Mouse (Mus musculus) gastrocnemius, adult 2 months (tissue): ENCODE measurements around the gene Arf3. TPM values are rescaled to one million over a fixed set of nuclear protein-coding genes. Genes with fewer than 3 reads are reported as not detected.

ENCODE experiments used
- DNase-seq: peaks from one replicate; pipeline ENCODE4 v3.0.0; 2022
- H3K27ac ChIP-seq: fragments of 200-600 bp; 2 replicates; pipeline ENCODE4 v1.8.1; 2022; ENCODE audit warnings: mild to moderate bottlenecking
- H3K4me3 ChIP-seq: fragments of 200-600 bp; 2 replicates; pipeline ENCODE4 v1.8.1; 2022; ENCODE audit warnings: mild to moderate bottlenecking, moderate library complexity
- CTCF ChIP-seq: fragments of 200-600 bp; IDR thresholded peaks from 2 replicates; pipeline ENCODE4 v1.8.1; 2022; ENCODE audit warnings: antibody characterized with exemption, mild to moderate bottlenecking, moderate library complexity
- intact Hi-C: fragments of 180-260 bp; cut with DNase I; formaldehyde crosslinking; loops from one replicate; pipeline ENCODE4 v1.15.1; 2025
- total RNA-seq, 2 experiments: library from RNA; stranded (reverse); gene quantifications; 2 replicates each; pipeline ENCODE4 v1.2.3; 2021

Gene Arf3
- total RNA-seq, 2 experiments from 2014 or later = 8.1 to 9.4 TPM

DNA sequence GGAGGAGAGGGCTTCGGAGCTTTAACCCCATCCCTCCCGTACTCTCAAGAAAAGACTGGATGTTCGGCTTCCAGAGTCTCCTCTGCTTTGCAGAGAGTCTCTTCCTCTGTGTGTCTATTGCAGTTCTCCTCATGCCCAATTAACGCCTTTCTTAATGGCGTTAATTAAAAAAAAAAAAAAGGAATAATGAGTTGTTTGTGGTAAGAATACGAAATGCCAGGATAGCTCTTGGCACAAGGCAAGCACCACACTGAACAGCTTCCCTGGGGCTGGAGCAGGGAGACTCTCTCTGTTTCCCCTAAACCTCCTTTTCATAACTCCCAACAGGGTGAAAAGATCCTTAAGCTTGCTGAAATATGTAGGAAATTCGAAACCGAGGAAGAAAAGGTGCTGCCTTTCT lies 40.8 kb downstream of the Arf3 start:
- H3K4me3 ChIP-seq = no peak overlapping the region
- DNase-seq = no peak
- intact Hi-C loops = no loop called here
- H3K27ac ChIP-seq = no peak overlapping the region
- no peak for TF ChIP-seq CTCF

DNA sequence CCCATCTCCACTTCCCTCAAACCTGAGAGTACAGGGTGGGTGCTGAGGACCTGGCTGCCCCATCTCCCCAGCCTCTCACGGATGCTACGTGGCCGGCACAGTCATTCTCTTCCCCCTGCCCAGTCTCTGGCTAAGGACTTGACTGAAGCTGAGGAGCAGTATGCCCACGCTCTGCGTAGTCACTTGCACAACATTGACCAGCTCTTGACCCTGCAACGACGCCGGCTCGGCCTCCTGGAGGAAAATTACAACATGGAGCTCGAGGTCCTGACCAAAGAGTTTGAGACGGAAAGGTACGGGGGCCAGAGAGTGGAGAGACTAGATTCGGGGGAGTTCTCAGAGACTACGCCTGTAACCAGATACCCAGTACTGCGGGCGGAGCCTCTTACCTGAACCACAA lies 45.7 kb downstream of the Arf3 start:
- no peak for TF ChIP-seq CTCF
- H3K4me3 ChIP-seq = no peak overlapping the region
- no peak for DNase-seq
- H3K27ac ChIP-seq = no peak overlapping the region
- intact Hi-C loops = no loop called here

DNA sequence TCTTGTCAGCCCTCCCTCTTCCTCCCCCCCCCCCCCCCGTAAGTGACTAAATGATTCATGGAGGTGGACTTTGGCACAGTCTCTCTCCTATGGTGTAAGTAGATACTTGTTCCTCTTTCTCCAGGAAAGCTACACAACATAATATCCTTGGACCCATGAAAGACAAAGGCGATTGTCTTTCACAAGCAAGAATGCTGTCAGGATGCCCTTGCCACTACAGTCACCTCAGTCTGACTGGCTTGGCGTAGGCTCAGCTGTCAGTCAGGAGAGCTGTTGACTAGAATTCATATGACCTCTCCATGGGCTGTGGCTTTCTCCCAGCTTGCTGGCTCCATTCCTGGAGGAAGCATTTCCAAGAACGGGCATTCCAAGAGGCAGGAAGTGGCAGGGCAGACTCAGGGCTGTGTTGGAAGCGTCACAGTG lies 48.8 kb downstream of the Arf3 start:
- intact Hi-C loops = no loop called here

DNA sequence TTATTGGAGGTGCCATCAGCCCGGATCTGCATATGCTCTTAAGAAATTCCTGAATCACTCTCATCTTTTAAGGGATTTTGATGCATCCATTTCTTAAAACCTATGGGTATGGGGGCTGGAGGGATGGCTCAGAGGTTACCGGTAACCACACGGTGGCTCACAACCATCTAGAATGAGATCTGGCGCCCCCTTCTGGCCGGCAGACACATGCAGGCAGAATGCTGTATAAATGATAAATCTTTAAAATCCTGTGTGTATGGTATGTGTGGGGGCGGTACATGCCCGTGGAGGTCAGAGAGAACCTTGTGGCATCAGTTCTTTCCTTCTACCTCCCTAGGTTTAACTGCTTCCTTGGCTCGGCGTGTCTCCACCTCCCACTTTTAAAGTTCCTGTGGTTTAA lies 52.6 kb downstream of the Arf3 start:
- no peak overlapping the region for H3K27ac ChIP-seq
- peak; percentile 84 for TF ChIP-seq CTCF
- DNase-seq = peak; percentile 72
- intact Hi-C loops = no loop called here
- H3K4me3 ChIP-seq = no peak overlapping the region

More for the DNA sequence above, 48.8 kb downstream of the Arf3 start:
- no peak for TF ChIP-seq CTCF
- DNase-seq = no peak
- Histone ChIP-seq H3K4me3 (no peak overlapping the region), H3K27ac (no peak overlapping the region)

DNA sequence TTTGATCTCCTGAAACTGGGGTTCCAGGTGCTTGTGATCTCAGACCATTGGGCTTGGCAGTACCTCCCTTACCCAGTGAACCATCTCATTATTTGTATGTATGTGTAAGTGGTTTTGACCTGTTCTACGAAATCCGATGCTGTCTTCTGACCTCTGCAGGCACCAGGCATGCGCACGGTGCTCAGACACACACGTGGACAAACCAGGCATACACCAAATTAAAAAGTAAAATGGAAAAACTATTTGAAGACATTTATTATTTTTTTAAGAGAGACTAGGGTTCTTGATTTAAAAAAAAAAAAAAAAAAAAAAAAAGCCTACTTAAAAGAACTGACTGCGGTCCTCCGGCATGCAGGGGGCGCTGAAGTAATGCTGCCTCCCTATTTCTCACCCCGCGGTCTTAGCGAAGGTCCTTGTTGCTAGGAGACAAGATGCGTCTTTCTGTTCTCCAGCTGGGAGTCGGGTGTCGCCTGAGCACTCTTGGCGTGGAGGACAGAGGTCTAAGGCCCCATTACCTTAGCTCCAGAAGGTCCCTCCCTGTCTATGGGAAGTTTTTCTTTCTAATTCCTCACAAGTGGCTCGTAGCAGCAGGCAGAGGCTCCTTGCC lies 55.1 kb downstream of the Arf3 start, which contains the start of gene Ccdc65:
Ccdc65 (plus strand) TSS at position 442 of the 607 bp plus-strand sequence.
- Histone ChIP-seq H3K27ac (0 out of 2 replicates have a peak within 1 kb of the TSS, but pooled peaks have one; percentile 16), H3K4me3 (peak within 1 kb of the TSS; percentile 71)
- peak; percentile 89 for DNase-seq
- intact Hi-C loops = loop anchor here (5.0 kb wide), 1 partner anchor 94 kb away; no protein-coding TSS in a partner anchor
- TF ChIP-seq CTCF = peak; percentile 78

DNA sequence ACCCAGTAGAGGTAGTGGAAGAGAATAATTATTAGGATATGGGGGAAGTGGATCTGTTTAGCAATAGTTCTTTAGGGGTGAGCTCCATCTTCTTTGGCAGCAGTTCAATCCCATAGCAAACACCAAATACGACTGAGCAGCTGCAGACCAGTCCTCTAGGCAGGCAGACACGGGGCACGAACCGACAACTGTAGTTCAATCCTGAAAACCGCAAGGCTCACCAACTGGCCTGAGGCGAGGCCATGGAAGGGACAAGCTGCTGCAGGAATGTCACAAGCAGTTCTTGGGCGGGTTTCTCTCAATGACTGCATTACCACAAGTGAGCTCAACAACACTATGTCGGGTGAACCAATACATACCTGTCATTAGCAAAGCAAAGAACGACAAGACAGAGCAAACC lies 58.7 kb downstream of the Arf3 start:
- intact Hi-C loops = no loop called here
- DNase-seq = no peak
- TF ChIP-seq CTCF = no peak

DNA sequence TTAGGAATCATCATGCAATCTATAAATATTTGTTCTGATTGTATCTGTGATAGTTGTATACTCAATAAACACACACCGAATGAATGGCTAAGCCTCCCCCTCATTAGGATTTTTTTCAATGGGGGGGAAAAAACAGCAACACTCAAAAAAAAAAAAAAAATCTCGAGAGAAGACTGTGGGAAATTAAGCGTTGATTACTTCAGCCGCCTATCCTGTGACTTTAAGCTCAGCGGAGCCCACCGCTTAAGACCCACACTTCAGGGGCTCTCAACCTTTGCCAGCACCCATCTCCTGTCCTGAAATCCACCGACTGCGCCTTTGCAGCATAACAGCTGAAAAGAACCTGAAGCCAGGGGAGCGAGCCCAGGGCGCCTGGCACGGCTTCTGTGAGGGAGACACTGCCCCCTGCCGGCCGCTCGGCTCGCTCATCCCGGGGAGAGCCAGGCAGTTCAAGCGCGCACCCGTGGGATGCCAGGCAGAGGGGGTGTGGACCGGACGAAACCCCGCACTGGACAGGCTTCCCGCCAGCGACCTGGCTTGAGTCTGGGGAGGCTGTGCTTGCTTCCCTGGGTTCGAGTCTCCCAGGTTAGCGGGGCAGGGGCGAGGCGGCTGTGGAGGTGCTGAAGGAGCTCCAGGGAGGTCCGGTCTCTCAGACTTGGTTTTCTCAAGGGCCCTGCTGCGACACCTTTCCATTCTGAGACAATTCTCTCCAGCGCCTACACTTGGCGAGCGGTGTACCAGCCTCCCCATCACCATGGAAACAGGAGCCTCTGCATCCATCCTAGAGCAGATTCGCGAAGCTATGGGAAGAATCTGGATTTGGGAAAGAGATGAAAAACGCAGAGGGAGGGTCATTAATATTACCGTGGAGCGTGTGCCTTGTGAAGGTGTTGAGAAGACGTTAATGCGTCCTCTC lies 63.6 kb downstream of the Arf3 start:
- TF ChIP-seq CTCF = peak; percentile 96; the same call in 1 of the 2 replicates
- H3K4me3 ChIP-seq = peak overlapping the region; percentile 33
- no peak overlapping the region for H3K27ac ChIP-seq
- peak; percentile 91 for DNase-seq
- intact Hi-C loops = loop anchor here (1.0 to 5.0 kb wide), 2 partner anchors 35 to 117 kb away; no protein-coding TSS in a partner anchor

More for the DNA sequence above, 58.7 kb downstream of the Arf3 start:
- Histone ChIP-seq H3K27ac (no peak overlapping the region), H3K4me3 (no peak overlapping the region)

DNA sequence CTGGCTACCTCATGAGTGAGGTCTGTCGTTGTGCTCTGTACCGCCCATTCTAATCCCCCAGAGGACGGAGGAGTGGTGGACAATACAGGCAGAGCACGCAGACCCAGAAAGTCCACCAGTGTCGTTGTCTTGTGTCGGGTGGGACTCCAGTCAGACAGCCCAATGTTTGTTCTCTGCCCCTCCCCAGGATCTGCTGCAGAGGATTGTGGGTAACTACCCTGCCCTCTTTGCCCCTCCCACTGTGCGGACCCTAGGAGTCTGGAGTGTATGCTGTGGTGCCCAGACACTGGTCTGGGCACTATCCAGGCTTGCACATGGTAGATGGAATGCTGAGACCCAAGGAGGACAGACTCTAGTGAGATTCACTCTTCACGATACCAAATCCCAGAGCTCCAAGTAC lies 66.8 kb downstream of the Arf3 start:
- DNase-seq = no peak
- TF ChIP-seq CTCF = no peak
- peak overlapping the region; percentile 55 for H3K4me3 ChIP-seq
- peak overlapping the region; percentile 31 for H3K27ac ChIP-seq
- intact Hi-C loops = loop anchor here (5.0 kb wide), 1 partner anchor 114 kb away; no protein-coding TSS in a partner anchor

DNA sequence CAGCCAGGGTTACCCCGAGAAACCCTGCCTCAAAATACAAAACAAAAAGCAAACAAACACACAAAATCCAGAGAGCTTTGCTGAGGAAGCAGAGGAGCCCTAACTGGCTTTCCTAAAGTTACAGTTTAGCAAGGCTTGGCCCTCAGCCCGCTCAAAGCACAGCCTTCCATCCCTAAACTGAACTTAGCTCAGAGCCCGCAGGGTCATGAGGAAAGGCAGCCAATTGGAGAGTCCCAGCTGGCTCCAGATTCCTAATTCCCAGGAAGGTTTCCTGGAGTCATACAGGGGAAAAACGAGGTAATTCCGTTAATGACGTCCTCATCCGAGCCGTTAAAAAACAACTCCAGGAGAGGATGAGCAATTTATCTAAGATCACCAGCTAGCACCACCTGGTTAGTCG lies 67.3 kb downstream of the Arf3 start:
- intact Hi-C loops = loop anchor here (5.0 kb wide), 1 partner anchor 113 kb away; no protein-coding TSS in a partner anchor
- Histone ChIP-seq H3K4me3 (peak overlapping the region; percentile 55), H3K27ac (peak overlapping the region; percentile 31)
- peak; percentile 68 for DNase-seq
- TF ChIP-seq CTCF = no peak

DNA sequence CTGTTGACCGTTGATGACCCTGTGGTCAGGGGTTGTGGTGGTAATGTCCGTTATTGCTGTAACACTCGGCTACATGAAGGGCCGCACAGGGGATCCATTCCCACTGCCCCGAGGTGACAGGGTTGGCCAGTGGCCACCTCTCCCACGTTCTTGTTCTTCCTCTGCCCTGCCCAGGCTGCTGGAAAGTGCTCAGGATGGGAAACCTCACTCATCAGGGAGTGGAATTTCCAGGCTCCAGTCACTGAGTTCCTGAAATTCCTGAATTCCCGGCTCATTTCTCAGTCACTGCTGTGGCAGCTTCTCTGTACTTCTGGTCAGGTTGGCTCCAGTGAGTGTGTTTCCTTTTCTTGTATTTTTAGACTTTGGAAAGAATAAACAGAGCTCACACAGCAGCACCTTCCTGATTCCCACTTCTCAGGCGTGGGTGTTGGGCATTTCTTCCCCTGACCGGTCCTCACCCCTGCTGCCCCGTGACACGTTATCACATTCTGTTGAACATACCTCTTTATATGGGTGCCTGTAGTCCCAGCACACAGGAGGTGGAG lies 70.8 kb downstream of the Arf3 start:
- intact Hi-C loops = no loop called here
- Histone ChIP-seq H3K27ac (peak overlapping the region; percentile 66), H3K4me3 (no peak overlapping the region)
- DNase-seq = peak; percentile 43
- no peak for TF ChIP-seq CTCF

DNA sequence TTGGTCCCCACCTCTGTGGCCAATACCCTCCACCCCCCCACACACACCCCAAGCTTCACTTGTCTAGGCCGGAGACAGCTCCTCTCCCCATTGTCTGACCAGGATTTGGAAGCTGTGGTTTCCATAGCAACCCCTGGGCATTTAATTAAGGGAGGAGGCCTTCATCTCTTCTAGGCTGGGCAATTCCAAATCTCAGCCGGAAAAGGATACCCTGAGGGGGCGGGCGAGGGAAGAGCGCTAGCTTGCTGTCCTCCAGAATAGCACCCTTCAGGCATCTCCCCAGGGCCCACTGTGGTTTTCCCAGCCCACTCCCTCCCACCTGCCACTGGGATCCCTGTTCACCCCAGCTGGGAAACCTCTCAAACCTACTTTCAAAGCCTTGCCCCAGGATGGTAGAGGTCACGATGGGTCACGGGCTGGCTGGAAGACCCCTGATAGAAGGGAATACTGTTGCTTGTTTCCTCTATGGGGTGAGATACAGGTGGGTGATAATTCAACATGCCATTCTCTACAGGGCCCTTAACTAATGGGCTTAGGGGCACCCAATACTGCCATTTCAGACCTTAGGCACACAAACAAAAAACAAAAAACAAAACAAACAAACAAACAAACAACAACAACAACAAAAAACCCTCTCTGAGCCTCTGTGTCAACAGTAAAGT lies 71.4 kb downstream of the Arf3 start:
- H3K4me3 ChIP-seq = no peak overlapping the region
- intact Hi-C loops = no loop called here
- no peak for TF ChIP-seq CTCF
- H3K27ac ChIP-seq = peak overlapping the region; percentile 66
- DNase-seq = no peak

DNA sequence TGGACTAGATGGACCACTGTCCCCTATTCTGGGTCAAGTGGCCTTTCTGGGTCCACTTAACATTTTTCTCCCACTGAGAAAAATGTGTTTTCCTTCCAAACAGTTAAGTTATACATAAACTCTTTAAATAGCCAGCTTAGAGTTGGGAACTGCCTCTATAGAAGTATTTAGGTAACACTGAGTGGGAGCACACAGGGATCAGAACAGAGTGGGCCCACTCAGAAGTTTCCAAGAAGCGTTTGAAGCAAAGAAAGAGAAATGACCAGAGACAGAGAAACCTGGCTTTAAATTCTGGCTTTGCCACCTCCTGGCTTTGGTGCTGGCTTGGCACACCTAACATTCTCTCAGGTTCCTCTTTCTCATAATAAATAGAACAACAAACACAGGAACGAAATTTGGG lies 73.3 kb downstream of the Arf3 start:
- Histone ChIP-seq H3K27ac (no peak overlapping the region), H3K4me3 (no peak overlapping the region)
- intact Hi-C loops = no loop called here
- no peak for DNase-seq
- TF ChIP-seq CTCF = no peak

Other genes starting within 250 kb of the Arf3 start
- gene Kansl2, start 228.9 kb downstream of the Arf3 start, total RNA-seq = 10 to 100 TPM; 64.7 to 66.3 TPM
- 10 to 100 TPM; 20.4 to 20.5 TPM for gene Ccnt1, start 192.3 kb downstream of the Arf3 start, total RNA-seq
- gene 4930415O20Rik, start 192.2 kb downstream of the Arf3 start, total RNA-seq = 1 to 10 TPM in 1 of 2 experiments, not detected in 1; 1.2 TPM
- 10 to 100 TPM; 22.8 to 23.1 TPM for gene Adcy6, start 153.1 kb downstream of the Arf3 start, total RNA-seq
- 1 to 10 TPM; 1.8 to 2.2 TPM for gene Cacnb3, start 132.4 kb downstream of the Arf3 start, total RNA-seq
- gene Ddx23, start 100.3 kb downstream of the Arf3 start, total RNA-seq = 10 to 100 TPM; 66.3 to 67.4 TPM
- 1 to 10 TPM; 1.2 to 1.5 TPM for gene Rnd1, start 85.8 kb downstream of the Arf3 start, total RNA-seq
- gene Ccdc65, start 55.0 kb downstream of the Arf3 start, total RNA-seq = not detected
- gene Fkbp11, start 35.0 kb downstream of the Arf3 start, total RNA-seq = 1 to 10 TPM; 1.0 to 1.3 TPM
- gene Wnt10b, start 14.9 kb upstream of the Arf3 start, total RNA-seq = 1 to 10 TPM in 1 of 2 experiments, under 1 TPM in 1; 0.97 to 1.4 TPM
- under 1 TPM in 1 of 2 experiments, not detected in 1; 0.08 TPM for gene Wnt1, start 26.6 kb upstream of the Arf3 start, total RNA-seq
- gene Ddn, start 46.3 kb upstream of the Arf3 start, total RNA-seq = under 1 TPM; 0.33 to 0.78 TPM
- gene Prkag1, start 68.3 kb upstream of the Arf3 start, total RNA-seq = 10 to 100 TPM; 49.0 to 59.5 TPM
- gene Kmt2d, start 108.0 kb upstream of the Arf3 start, total RNA-seq = 10 to 100 TPM; 53.6 to 56.3 TPM
- 1 to 10 TPM in 1 of 2 experiments, under 1 TPM in 1; 0.92 to 2.2 TPM for gene Rhebl1, start 131.3 kb upstream of the Arf3 start, total RNA-seq
- under 1 TPM; 0.81 to 0.82 TPM for gene Dhh, start 135.3 kb upstream of the Arf3 start, total RNA-seq
- 1 to 10 TPM; 5.2 to 6.9 TPM for gene Lmbr1l, start 155.0 kb upstream of the Arf3 start, total RNA-seq
- gene Tuba1b, start 171.4 kb upstream of the Arf3 start, total RNA-seq = 10 to 100 TPM; 15.8 to 33.9 TPM
- gene Gm49450, start 190.3 kb upstream of the Arf3 start, total RNA-seq = not detected
- gene Tuba1a, start 190.5 kb upstream of the Arf3 start, total RNA-seq = 10 to 100 TPM; 17.1 to 43.2 TPM